Comparison of ENCODE assay signal across 8 mouse cellular contexts in the genomic region with DNA sequence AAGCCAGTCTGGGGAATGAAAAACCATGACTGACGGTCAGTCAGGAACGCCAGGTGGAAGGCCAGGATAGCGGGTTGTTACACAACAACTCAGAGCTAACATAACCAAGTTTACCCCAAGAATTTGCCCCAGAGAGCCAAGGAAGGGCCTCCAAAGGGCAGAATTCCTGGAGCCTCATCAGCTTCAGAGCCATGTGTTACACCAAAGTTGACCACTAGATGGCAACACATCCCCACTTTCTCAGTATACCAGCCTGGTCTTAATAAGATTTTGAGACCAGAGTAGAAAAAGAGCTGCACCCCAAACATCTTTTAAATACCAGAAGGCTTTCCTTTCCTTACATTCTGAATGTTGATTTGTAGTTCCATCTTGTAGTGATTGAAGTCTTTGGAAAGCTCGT.
DNase-seq lines count a peak whose midpoint lies in the region; ATAC-seq lines count a peak whose summit lies in the region.

No protein-coding gene starts in this region.

- DNase-seq in heart, adult 18-20 months: peak; percentile 63 to 87
- no peak for DNase-seq in heart, postnatal 25 days (ENCODE audit: low spot score)
- DNase-seq in adrenal gland, adult (ENCODE audit: inconsistent age in 2 of 2, low spot score in 1 of 2): peak; percentile 56 to 92
- DNase-seq in cerebellum, postnatal 4 days (ENCODE audit: low spot score in 2 of 2): peak; percentile 68 to 79
- peak; percentile 34 to 74 for DNase-seq in heart, adult 9 months (ENCODE audit: low spot score in 2 of 2)
- DNase-seq in layer of hippocampus, adult 9-11 months: peak; percentile 35
- peak; percentile 71 for DNase-seq in right cerebral cortex, postnatal 14 days

- intact Hi-C loops in heart, postnatal 25 days (cut with DNase I): loop anchor here (1.0 to 10.0 kb wide), 3 partner anchors 17 to 585 kb away; no protein-coding TSS in a partner anchor

- ATAC-seq in megakaryocyte, adult 5-6 weeks (ENCODE audit: poor library complexity, severe bottlenecking): peak; percentile 54
